14 mouse cellular contexts compared by ENCODE assay signal in genomic region chr2:92421723-92422387, GRCm38 (mm10). TPM values are rescaled to one million over a fixed set of nuclear protein-coding genes. Genes with fewer than 3 reads are reported as not detected.
DNase-seq lines count a peak whose midpoint lies in the region; ATAC-seq and TF ChIP-seq lines count a peak whose summit lies in the region.
"Had no signal": no experiment of that assay in that cellular context is flagged by ENCODE, and none has a peak within 500 bp of the region (broad histone marks: within the 10 kb centered on the region; RNA-seq: fewer than 3 reads in every experiment).

No protein-coding gene starts in this region.

- no peaks in the 10 kb centered on the region for H3K9me3 ChIP-seq in kidney, embryonic 14.5 days (ENCODE audit: control insufficient read depth, low read length)
- H3K9me3 ChIP-seq: heart, embryonic 12.5 days; limb, embryonic 12.5 days; lung, embryonic 15.5 days; megakaryocyte, embryonic 14.5 days; neural tube, embryonic 12.5 days had no signal

- H3K36me3 ChIP-seq in kidney, embryonic 14.5 days (ENCODE audit: control insufficient read depth, insufficient read depth, low read length), result peaks cover 79% of the 10 kb centered on the region

- TF ChIP-seq CTCF in gastrocnemius, adult 2 months (IDR thresholded peaks at IDR 0.05), result no peak

- H3K4me1 ChIP-seq in kidney, embryonic 14.5 days (ENCODE audit: control insufficient read depth, insufficient read depth, low read length), result no peaks in the 10 kb centered on the region; the same call in 1 of the 2 replicates

- H3K4me2 ChIP-seq in kidney, embryonic 14.5 days (replicated peaks; ENCODE audit: low read depth, low read length), result no peak overlapping the region
- H3K4me2 ChIP-seq: heart, embryonic 12.5 days; limb, embryonic 12.5 days; lung, embryonic 15.5 days; neural tube, embryonic 12.5 days had no signal

- intact Hi-C loops in gastrocnemius, adult 2 months (cut with DNase I), result loop anchor here (5.0 kb wide), 1 partner anchor 45 kb away; no protein-coding TSS in a partner anchor
- intact Hi-C loops in gastrocnemius, postnatal 36 days (cut with DNase I), result no loop called here

- 93% methylated on average over 7 of the region's 7 CpGs for WGBS in kidney, embryonic 14.5 days

- no peak overlapping the region for H3K9ac ChIP-seq in kidney, embryonic 14.5 days (ENCODE audit: low read depth, low read length)
- H3K9ac ChIP-seq: heart, embryonic 12.5 days; limb, embryonic 12.5 days; lung, embryonic 15.5 days; neural tube, embryonic 12.5 days had no signal

- H3K27me3 ChIP-seq in kidney, embryonic 14.5 days (ENCODE audit: control insufficient read depth, insufficient read depth, low read length), result no peaks in the 10 kb centered on the region
- H3K27me3 ChIP-seq: heart, embryonic 12.5 days; limb, embryonic 12.5 days; lung, embryonic 15.5 days; megakaryocyte, embryonic 14.5 days; neural tube, embryonic 12.5 days had no signal

- no peak overlapping the region for H3K4me3 ChIP-seq in gastrocnemius, adult 2 months
- no peak overlapping the region for H3K4me3 ChIP-seq in kidney, embryonic 14.5 days (ENCODE audit: low read length)
- H3K4me3 ChIP-seq: heart, embryonic 12.5 days; limb, embryonic 12.5 days; lung, embryonic 15.5 days; neural tube, embryonic 12.5 days had no signal

- ATAC-seq in kidney, embryonic 14.5 days (ENCODE audit: low FRiP score, low TSS enrichment), result no peak
- ATAC-seq: midbrain, embryonic 16.5 days had no signal

- peak; percentile 61 for DNase-seq in gastrocnemius, adult 2 months
- no peak for DNase-seq in gastrocnemius, postnatal 36 days
- peak; percentile 72 for DNase-seq in kidney, adult 9 months
- peak; percentile 86 for DNase-seq in adipocyte (ENCODE audit: low spot score)
- peak; percentile 47 for DNase-seq in kidney, postnatal 14 days
- DNase-seq in right cerebral cortex, postnatal 25 days, result no peak
- DNase-seq: cerebellum, adult 9-10 months had no signal

- peak overlapping the region; percentile 97 for H3K27ac ChIP-seq in gastrocnemius, adult 2 months
- H3K27ac ChIP-seq in kidney, embryonic 14.5 days (ENCODE audit: low read depth, low read length), result no peak overlapping the region
- H3K27ac ChIP-seq: limb, embryonic 12.5 days; lung, embryonic 15.5 days; neural tube, embryonic 12.5 days had no signal

RNA-seq across cellular contexts. Expression of gene Cry2, which starts 12.0 kb away (rescaled TPM):
- 10 to 100 TPM; 12.5 to 26.8 TPM for total RNA-seq in gastrocnemius, adult 2 months (2021)
- total RNA-seq in gastrocnemius, postnatal 36 days (2021), result 10 to 100 TPM; 16.9 to 21.9 TPM
- polyA plus RNA-seq in kidney, embryonic 14.5 days (2014; fragmentation: Nextera tagmentation; extraction: Ambion mirVana), result 13.8 and 21.3 TPM in 2 replicates

RNA-seq across cellular contexts. Expression of gene Mapk8ip1, which starts 20.8 kb away (rescaled TPM):
- 1 to 10 TPM; 3.0 to 3.9 TPM for total RNA-seq in gastrocnemius, adult 2 months (2021)
- 1 to 10 TPM; 6.9 to 7.2 TPM for total RNA-seq in gastrocnemius, postnatal 36 days (2021)
- polyA plus RNA-seq in kidney, embryonic 14.5 days (2014; fragmentation: Nextera tagmentation; extraction: Ambion mirVana), result 15.6 and 20.8 TPM in 2 replicates

RNA-seq across cellular contexts. Expression of gene Slc35c1, which starts 38.5 kb away (rescaled TPM):
- 1 to 10 TPM; 4.9 to 5.1 TPM for total RNA-seq in gastrocnemius, adult 2 months (2021)
- 1 to 10 TPM; 5.0 to 6.3 TPM for total RNA-seq in gastrocnemius, postnatal 36 days (2021)
- polyA plus RNA-seq in kidney, embryonic 14.5 days (2014; fragmentation: Nextera tagmentation; extraction: Ambion mirVana), result 6.9 and 13.6 TPM in 2 replicates

RNA-seq across cellular contexts. Expression of gene 1700029I15Rik, which starts 39.5 kb away (rescaled TPM):
- total RNA-seq in gastrocnemius, adult 2 months (2021), result 1 to 10 TPM in 1 of 2 experiments, under 1 TPM in 1; 0.69 to 1.1 TPM
- total RNA-seq in gastrocnemius, postnatal 36 days (2021), result under 1 TPM; 0.81 to 0.99 TPM
- polyA plus RNA-seq in kidney, embryonic 14.5 days (2014; fragmentation: Nextera tagmentation; extraction: Ambion mirVana), result 2.1 and 2.5 TPM in 2 replicates

RNA-seq across cellular contexts. Expression of gene Large2, which starts 47.2 kb away (rescaled TPM):
- total RNA-seq in gastrocnemius, adult 2 months (2021), result under 1 TPM in 1 of 2 experiments, not detected in 1; 0.64 TPM
- under 1 TPM; 0.52 to 0.84 TPM for total RNA-seq in gastrocnemius, postnatal 36 days (2021)
- polyA plus RNA-seq in kidney, embryonic 14.5 days (2014; fragmentation: Nextera tagmentation; extraction: Ambion mirVana), result 24.0 and 33.3 TPM in 2 replicates

Comparison
In these comparisons a context has a peak if more than half of its experiments do, and no peak if none do; other contexts are left out.
1. DNase-seq: peak in gastrocnemius, adult 2 months (single experiment), kidney, adult 9 months (single experiment), adipocyte (single experiment) and kidney, postnatal 14 days (single experiment); none in gastrocnemius, postnatal 36 days (0 of 2) and right cerebral cortex, postnatal 25 days (single experiment).